Mouse (Mus musculus) layer of hippocampus, adult 9-10 months (tissue): ENCODE measurements around the gene Med29.
A peak's percentile ranks its signal among the peaks of the same experiment; 100 is the strongest.

Source experiments
- DNase-seq: peaks from one replicate; pipeline ENCODE4 v3.0.0; 2022; ENCODE audit warnings: low spot score

Med29 gene

DNA sequence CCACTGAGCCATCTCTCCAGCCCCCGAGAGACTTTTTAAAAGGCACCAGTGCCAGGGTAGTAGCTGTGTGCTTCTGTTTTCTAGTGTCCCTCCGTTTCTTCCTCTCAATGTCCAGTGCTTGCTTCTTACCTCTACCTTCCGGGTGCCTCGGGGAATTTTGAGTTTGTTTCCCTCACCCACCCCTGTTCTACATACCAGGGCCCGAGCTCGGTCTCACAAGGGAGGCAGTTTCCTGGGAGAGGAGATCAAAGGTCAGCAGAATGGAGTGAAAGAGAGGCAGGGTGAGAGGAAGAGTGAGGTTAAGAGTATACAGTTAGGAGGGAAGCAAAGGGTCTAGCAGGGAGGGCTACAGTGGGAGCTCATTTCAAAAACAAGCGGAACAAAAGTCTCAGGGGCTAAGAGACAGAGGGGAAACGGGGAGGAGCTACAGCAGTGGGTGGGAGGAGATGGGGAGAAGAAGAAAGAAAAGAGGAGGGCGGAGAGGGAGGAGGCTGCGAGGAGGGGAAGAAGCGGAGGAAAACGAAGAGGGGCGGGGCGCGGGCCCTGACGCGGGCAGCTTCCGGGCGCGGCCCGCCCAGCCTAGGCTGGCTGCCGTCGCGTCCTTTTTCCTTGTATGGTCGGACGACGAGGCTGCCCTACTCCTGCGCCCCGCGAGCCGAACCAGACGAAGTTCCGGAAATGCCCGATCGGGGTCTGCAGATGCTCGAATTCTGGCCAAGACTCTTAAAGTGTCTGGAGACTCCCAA, 17.2 kb downstream of the Med29 start:
- no peak for DNase-seq

DNA sequence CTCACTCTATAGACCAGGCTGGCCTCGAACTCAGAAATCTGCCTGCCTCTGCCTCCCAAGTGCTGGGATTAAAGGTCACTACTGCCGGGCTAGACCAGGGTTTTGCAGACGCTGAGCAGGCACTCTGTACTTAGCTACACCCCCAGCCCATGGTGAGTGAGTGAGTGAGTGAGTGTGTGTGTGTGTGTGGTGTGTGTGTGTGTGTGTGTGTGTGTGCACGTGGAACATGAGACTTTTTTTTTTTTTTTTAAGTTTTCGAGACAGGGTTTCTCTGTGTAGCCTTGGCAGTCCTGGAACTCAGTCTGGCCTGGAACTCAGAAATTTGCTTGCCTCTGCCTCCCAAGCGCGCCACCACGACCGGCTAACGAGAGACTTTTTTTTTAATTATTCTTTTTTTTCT, 17.9 kb downstream of the Med29 start:
- DNase-seq = no peak

DNA sequence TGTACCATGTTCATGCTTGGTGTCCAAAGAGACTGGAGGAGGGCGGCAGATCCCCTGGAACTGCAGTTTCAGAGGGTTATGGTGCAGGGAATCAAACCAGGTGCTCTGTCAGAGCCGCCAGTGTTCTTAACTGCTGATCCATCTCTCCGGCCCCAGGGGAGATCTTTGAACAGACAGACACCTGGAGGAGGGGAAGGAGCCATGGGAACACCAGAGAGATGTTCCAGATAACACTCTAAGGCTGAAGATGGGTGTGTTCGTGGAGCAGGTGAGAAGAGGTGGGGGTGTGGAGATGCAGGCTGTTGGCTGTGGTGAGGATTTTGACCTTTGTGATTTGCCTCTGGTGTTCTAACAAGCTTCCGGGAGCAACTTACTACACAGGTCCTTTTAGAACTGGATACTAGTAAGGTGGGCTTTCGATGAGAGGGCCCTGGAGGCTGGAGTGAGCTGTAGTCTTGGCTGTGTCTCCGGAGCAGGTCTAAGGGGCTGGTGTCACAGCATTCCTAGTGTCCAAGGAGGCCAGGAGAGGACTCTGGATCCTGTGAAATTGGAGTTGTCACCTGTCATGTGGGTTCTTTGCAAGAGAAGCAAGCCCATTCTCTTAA, 18.5 kb downstream of the Med29 start:
- DNase-seq = no peak

DNA sequence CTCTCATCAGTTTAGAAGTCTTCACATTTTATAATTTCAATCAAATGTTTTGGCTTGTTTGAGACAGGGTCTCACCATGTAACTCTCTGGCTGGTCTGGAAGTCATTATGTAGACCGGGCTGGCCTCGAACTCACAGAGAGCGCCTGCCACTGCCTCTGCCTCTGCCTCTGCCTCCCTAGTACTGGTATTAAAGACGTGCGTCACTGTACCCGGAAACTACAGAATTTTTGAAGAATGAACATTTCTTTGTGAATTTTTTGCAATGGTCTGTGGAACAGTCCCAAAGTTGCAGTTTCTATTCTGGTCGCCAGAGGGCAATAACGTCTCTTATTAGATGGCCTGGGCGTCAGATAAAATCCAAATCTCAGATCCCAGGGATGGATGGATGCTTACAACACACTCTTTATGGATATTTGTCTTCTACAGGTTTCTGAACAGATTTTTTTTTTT, 19.4 kb downstream of the Med29 start:
- DNase-seq = peak; percentile 81

DNA sequence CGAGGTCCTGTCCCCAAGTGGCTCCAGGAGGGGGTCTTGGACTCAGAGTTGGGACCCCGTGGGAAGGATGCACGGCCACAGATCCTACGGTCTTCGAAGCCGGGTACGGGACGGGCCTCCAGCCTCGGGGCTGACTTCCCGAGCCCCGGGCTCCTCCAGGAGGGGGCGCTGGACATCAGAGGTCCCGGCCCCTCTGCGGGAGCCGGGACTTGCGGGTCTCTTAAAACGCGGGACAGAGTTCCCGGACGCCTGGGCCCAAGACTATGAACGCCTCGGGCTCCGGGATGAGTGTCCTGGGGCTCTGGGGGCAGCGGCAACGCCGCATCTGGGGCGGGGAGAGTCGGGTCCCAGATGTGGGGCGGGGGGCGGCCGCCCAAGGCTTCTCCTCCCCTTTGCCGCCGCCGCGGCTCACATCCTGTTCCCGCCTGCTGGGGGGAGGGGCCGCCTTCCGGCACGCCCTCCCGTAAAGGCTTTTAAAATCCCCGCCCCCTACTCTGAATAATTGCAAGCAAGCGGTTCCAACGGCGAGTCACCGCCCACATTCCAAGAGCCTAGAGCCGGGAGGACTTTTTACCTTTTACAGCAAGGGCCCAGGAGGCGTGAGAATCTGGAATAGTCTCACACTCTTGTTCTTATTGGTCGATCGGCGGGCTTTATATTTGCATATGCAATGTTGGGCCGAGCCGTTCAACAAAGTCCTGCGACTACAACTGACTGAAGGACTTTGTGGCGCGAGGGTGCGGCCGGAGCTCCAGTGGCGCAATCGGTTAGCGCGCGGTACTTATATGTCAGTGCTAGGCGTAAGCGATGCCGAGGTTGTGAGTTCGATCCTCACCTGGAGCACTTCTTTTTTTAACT, 20.0 kb downstream of the Med29 start, which contains the start of gene Plekhg2:
TSS of gene Plekhg2 (minus strand) at position 349 of the 858 bp plus-strand sequence.
- DNase-seq = peak; percentile 96

DNA sequence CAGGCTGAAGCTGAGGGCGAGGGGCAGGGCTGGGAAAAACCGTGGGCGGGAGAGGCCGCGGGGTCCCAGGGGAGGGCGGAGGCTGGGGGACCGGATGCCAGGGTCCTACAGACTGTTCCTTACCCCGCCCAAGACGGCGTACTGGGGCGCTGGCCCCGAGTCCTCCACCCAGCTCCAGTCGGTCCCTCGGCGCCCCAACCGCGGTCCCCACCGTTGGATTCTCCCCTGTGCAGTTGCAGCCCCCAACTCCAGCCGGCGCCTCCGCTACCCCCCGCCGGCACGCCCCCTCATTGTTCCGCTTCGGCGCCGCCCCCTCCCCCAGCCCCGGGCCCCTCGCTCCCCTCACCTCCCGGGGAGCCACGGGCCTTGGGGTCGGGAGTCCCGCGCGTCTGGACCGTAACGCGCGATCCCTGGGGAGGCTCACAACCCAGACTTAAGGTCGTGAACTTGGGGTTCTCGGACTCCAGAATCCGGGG, 21.0 kb downstream of the Med29 start:
- no peak for DNase-seq

DNA sequence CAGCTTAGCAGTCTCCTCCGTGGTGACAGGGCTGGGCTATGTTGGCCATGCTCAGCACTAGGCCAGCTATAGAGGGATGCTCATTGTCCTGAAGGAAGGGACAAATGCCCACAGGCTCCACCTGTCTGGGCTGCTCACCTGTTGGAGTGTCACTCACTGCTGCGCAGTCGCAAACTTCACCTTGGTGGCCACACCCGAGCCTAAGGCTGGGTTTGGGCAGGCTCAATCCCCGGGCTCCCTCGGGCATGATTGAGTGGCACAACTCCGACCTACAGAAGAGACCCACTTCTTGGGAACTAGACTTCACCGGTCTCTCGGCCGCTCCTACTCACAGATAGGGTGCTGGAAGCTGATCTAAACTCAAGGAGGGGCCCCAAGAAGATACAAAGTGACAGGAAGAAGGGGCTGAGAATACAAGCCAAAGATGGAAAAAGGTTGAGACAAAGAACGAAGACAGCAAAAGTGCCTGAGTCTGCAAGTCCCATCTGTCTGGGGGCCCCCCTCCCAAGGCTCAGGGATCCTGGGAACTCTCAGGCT, 21.5 kb downstream of the Med29 start:
- DNase-seq = no peak

DNA sequence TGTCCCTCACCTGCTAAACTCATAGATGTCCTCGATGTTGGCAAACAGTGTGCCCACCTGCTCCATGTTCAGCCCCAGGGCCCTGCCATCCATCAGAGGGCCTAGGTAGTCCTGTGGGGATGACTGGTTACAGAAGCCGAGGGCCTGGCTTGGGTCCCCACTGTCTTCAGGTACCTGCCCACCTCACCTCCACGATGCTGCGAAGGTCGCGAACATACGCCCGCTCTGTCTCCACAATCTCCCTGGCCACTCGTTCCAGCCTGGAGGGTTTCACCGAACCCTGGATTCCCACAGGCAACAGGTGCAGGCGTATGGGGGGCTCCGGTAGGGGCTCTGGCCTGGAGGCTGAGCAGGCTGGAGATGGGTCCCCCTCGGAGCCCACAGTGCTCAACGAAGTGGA, 22.5 kb downstream of the Med29 start:
- no peak for DNase-seq

DNA sequence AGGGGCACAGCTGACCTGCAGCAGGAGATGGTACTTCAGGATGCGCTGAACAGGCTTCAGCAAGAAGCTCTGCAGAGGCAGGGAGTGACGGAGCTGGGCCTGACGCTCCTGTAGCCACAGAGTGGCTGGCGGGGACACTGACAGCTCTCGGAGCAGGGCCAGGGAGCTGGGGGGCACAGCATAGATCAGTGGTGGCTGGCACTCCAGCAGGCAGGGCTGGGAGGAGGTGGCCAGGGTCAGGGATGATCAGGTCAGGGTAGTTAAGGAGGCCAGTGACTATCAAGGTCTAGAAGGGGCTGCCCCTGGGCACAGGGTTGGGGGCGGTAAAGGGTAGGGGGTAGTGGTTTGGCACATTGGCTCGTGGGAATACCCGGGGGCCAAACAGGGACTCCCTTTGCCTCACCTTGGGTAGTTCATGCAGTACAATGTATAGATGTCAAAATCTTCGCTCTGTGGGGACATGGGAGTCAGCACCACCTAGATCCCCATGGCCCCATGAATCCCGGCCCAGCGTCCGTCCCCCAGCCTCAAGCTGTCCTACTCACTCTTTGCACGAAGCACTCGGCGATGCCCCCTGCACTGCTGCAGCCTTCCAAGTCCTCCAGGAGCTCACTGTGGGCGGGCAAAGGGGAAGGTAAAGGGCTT, 24.1 kb downstream of the Med29 start:
- DNase-seq = no peak

DNA sequence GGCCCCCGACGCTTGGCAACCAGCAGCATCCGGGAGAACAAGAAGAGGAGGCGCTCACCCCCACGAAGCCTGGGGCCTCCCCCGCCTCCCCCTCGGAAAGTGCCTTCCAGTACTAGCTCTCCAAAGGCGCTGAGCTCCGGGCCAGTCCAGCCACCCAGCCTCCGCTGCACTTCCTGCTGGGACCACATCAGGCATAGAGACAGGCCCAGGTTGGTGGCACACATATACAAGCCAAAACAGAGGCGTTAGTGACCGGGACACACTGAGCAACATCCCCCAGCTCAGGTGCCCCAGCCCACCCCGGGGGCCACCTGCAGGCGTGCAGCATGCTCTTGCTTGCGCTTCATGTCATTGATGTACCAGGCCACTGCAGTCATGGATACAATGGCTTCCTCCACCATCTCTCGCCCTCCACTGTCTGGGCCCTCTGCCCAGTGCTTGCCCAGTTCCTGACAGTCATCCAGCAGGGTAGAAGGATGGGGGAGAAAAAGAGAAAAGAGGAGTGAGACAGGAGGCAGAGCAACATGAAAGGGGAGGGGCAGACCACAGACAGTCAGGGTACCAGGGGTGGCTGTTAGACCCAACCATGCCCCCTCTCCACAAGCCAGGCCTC, 24.7 kb downstream of the Med29 start:
- no peak for DNase-seq

DNA sequence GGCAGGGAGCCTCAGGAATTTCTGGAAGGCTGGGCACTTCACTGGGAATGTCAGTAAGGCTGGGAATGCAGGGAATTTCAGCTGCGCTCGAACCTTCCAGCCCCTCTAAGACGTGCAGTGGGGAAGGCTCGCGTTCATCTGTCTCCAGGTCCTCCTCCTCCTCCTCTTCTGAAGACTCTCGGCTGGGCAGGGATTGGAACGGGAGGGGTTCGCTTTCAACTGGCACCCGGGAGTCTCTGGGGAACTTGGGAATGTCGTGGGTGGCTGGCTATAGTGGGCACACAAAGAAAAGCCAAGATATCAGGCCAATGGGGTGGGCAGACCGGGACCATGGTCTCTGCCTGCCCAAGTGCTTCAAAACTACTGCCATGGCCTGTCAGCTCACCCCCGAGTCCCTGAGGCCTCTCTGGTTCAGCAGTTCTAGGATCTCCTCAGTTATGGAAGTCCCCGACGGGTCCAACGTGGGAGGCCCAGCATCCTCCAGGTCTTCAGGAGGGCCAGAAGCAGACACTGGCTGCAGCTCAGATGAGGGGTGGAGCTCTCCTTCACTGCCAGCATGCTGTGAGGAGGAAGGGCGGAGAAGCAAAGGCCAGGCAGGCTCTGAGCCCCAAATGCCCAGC, 30.0 kb downstream of the Med29 start:
- no peak for DNase-seq

DNA sequence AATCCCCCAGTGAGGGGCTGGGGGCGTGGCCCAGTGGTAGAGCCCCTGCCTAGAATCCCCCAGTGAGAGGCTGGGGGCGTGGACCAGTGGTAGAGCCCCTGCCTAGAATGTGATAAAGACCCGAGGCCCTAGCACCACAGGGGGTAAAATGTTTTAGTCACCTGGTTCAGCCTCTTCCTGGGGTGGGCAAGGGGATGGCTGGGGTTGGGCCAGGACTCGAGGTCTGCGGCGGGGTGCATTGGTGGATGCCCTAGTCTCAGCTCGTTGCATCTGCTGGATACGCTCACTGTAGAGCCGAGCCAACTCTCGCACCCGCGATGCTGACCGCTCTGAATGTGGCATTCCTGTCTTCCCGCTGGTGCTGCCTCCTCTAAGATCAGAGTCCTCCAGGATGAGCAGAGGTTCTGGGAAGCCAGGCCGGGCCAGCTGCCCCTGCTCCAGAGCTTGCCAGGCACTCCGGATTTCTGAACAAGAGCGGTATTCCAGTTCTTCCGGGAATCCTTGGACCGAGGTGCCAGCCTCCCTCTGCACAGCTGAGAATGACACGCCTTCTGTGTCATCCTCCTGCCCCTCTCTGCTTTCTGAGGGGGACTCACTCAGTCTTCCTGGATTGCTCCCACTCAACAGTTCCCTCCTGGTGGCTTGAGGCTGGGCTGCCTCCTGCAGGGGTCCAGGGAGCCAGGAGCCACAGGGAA, 30.7 kb downstream of the Med29 start:
- no peak for DNase-seq

DNA sequence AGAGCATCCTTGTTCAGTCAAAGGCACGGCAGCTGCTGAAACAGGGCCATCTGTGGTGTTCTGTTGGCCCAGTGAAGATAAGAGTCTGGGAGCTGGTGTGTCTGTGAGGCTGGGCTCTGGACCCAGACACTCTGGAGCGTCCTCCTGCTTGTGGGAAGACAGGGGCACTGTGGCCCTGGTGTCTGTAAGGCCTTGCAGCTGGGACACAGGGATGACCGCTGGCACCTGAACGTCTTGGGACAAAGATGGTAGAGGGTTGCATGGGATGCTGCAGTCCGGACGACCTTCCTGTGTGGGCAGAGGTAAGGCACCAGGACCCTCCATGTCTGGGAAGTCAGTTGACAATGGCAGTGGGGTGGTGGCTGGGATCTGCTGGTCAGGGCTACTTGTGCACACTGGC, 32.2 kb downstream of the Med29 start:
- no peak for DNase-seq

DNA sequence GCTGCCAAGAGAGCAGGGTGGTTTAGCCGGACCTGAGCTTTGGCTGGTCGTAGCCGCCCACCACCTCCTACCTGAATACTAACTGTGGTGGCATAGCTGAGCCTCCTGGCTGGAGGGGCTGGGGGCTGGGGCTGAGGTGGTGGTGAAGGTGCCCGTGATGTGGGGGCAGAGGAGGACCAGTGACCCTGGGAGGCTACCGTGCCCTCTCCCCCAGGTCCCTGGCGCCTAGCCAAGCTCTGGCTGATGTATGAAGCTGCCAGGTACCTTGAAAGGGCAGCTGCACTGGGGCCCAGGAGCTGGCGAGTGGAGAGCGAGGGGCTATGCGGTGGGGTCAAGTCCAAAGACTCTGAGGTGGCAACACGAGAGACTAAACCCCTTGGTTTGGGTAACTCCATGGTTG, 32.7 kb downstream of the Med29 start:
- no peak for DNase-seq

DNA sequence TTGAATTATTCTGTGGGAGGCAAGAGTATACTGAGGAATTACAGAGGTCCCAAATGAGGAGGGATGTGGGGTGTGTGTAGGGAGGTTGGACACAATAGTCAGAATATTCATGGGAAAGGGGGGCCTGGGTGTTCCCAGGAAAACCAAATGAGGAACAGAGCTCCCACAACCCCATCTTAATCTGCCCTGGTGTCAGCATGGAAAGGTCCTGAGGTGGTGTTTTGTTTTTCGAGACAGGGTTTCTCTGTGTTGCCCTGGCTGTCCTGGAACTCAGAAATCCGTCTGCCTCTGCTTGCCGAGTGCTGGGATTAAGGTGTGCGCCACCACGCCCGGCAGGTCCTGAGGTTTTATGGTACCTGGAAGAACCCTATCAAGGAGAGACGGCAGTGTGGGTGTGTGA, 34.1 kb downstream of the Med29 start:
- DNase-seq = no peak

DNA sequence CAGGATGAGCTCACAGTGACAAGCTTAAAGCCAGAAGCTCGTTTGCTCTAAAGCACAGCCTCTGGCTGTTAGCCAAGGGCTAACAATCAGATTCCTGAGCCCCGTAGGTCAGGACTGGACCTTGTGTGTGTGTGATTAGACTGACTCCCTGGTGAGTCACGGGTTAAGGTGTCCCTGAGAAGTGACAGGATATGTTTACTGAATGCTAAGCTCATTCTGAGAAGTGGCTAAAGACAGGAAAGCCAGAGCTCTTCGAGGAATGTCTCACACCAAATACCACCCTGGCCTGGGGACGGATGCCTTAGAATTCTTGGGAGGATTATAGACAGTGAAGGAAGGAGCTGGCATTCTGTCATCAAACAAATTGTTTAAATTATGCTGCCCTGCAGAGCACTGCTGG, 34.5 kb downstream of the Med29 start:
- no peak for DNase-seq

DNA sequence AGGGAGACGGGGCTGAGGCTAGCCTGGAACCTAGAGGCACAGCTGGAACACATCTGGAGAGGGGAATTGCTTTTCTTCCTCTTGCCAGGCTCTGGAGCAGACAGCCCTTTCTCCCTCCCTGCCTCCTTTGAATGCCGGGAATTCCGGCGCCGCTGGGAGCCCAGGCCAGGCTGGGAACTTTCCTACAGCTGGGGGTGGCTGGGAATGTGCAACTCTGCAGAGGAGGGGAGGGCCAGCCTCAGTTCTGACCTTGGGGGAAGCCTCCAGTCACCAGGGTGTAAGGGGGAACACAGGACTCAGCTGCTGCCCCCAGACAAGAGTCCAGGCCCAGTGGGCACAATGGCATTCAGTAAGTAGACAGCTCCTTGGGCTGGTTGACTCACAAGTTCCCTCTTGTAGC, 35.5 kb downstream of the Med29 start:
- no peak for DNase-seq

DNA sequence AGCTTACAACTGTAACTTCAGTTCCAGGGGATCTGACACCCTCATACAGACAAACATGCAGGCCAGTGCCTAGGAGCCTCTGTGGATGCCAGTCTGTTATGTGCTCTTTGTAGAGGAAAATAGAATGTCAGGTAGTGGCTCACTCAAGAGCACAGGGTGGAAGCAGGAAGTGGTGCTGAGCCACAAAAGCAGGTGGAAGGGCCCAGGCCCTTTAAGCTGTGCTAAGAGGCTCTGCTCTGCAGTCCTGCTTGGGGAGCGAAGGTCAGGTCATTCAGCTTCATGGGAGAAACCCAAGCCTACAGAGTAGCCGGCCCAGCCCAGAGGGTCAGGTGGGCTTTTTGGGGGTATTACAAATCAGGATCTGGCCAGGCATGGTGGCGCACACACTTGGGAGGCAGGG, 37.3 kb downstream of the Med29 start:
- no peak for DNase-seq

DNA sequence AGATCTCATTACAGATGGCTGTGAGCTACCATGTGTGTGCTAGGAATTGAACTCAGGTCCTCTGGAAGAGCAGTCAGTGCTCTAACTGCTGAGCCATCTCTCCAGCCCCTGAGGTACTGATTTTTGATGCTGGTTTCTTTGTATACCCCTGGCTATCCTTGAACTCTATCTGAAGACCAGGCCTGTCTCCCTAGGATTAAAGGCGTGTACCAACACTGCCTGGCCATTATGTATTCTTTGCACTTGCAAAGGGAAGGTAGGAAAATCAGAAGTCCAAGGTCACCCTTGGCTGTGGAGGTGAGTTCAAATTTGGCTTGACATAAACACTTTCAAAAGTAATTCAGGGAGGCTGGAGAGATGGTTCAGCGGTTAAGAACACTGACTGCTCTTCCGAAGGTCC, 37.9 kb downstream of the Med29 start:
- no peak for DNase-seq

DNA sequence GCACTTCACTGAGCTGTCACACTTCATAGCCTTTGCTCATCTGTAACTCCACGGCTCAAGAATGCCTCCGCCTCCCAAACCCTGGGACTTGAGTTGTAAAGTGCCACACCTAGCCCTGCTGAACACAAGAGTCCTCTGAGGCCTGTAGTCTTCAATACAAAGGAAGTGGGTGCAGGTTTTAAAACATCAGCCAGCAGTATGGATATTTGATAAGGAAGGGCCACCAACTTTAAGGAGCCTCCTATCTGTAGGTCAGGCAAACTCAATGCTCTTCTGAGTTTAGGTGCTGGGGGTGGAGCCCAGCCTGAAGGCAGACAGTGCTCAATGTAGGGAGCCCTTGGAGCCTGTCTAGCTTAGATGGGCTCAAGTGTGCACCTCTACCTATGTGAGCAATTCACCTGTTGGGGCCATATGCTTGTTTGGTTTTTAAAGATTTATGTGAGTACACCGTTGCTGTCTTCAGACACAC, 38.4 kb downstream of the Med29 start:
- DNase-seq = no peak
